Mouse (Mus musculus): ENCODE results near the gene Myl4. TPM values are rescaled to one million over a fixed set of nuclear protein-coding genes. Genes with fewer than 3 reads are reported as not detected.
A peak's percentile ranks its signal among the peaks of the same experiment; 100 is the strongest.

Gene Myl4
- polyA plus RNA-seq, 1 experiment from 2014 or later: 1.1 TPM

DNA sequence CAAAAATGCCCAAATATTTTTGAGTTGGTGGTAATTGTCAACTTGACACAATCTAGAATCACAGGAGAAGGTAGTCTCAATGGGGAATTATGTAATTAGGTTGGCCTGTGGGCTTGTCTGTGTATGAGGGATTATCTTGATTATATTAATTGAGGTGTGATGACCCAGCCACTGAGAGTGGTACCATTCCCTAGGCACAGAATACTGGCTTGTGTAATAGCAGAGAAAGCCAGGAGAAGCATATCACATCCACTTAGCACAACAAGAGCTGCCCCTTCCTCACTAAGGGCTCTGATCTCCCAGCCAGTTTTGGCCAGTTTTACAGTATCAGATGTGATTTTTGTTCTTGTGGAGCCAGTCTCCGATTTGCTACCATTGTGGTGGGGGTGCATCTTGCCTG, 39.1 kb downstream of the Myl4 start:
- Histone ChIP-seq H3K4me3 (no peak overlapping the region), H3K9me3 (peaks cover 13% of the 10 kb centered on the region), H3K36me3 (replicated peaks) (no peaks in the 10 kb centered on the region), H3K4me1 (peaks cover 12% of the 10 kb centered on the region), H3K27ac (replicated peaks) (no peak overlapping the region), H3K27me3 (replicated peaks; ENCODE audit: low read depth, poor library complexity, severe bottlenecking) (no peaks in the 10 kb centered on the region)
- WGBS: 69% methylated on average over 1 of the region's 1 CpGs
- DNase-seq (ENCODE audit: low spot score): no peak

DNA sequence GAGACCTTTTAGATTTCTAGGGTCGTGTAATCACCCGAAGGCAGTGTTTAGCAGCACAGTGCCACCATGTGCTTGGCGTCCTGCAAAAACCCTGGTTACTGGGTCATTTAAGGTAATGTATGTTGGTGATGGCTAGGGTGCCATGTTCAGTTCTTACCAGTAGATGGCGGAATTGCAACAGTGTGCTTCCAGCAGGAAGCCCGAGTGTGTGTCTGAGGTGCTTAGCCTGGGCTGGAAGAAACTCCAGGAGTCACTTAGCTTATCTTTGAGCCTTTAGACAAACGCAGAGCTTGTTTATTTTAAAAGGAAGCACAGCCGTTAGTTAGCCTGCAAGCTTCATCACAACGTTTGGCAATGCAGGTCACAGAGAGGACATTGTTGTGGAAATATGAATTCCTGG, 39.7 kb downstream of the Myl4 start:
- Histone ChIP-seq H3K27ac (replicated peaks) (no peak overlapping the region), H3K36me3 (replicated peaks) (no peaks in the 10 kb centered on the region), H3K27me3 (replicated peaks; ENCODE audit: low read depth, poor library complexity, severe bottlenecking) (no peaks in the 10 kb centered on the region), H3K4me1 (peaks cover 12% of the 10 kb centered on the region), H3K9me3 (peaks cover 13% of the 10 kb centered on the region), H3K4me3 (no peak overlapping the region)
- 4% methylated on average over 8 of the region's 8 CpGs for WGBS
- peak; percentile 81 for DNase-seq (ENCODE audit: low spot score)

DNA sequence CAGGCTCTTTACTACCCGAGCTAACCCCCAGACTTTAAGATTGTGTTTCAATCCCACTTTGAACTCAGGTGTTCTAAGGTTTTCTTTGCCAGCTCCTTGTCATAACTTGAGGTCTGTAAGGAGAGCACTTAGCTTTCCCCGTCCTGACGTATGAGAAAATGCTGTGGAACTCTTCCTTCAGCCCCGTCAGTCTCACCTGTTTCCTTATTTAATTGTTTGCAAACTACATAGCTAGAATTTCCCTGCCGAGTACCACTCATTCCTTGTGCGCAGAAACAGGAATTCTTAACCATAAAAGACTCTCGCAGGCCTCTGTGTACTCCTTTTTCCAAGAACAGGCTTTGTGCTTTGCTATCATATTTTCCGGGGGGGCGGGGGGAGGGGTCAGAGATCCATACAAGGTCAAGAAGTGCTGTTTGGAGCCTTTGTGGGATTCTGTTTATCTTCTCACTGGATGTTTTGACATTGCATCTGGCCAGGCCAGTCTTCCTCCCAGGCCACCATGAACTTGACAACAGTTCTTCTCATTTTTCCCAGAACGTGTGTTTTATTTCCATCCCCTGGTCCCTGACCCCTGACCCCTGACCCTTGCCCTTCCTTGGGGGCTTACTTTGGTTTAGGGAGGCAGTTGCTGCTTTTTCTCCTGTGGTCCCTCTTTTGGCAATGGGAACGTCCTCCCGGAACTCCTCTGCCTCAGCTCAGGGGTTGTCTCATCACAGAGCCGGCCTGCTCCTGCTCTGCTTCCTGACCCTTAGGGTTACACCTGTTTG, 41.8 kb downstream of the Myl4 start:
- DNase-seq (ENCODE audit: low spot score): peak; percentile 29
- H3K27ac ChIP-seq (replicated peaks): no peak overlapping the region
- peaks cover 24% of the 10 kb centered on the region for H3K4me1 ChIP-seq
- H3K9me3 ChIP-seq: peaks cover 13% of the 10 kb centered on the region
- no peaks in the 10 kb centered on the region for H3K36me3 ChIP-seq (replicated peaks)
- 57% methylated on average over 13 of the region's 13 CpGs for WGBS
- no peak overlapping the region for H3K4me3 ChIP-seq
- no peaks in the 10 kb centered on the region for H3K27me3 ChIP-seq (replicated peaks; ENCODE audit: low read depth, poor library complexity, severe bottlenecking)

DNA sequence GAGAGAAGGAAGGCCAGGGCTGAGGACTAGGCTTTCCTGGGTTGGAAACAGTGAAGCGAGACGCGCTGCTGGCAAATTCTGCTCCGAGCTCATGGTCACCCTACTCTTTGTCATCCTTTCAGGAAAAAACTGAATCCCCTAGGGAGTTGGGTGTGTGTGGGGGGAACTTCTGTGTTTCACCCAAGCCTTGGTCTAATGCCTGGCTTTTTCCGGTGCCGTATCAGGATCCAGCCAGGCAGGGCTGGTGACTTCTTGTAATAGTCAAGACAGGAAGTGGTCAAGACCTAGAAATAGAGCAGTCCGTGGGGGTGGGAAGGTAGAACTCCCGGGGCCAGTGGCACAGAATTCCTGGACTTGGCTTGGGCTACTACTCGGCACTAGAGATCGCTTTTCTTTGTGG, 45.9 kb downstream of the Myl4 start:
- H3K4me1 ChIP-seq: peaks cover 24% of the 10 kb centered on the region
- no peak for DNase-seq (ENCODE audit: low spot score)
- H3K27ac ChIP-seq (replicated peaks): peak overlapping the region; percentile 5; the same call in 1 of the 2 replicates
- H3K36me3 ChIP-seq (replicated peaks): no peaks in the 10 kb centered on the region
- no peak overlapping the region for H3K4me3 ChIP-seq
- 76% methylated on average over 10 of the region's 10 CpGs for WGBS
- H3K9me3 ChIP-seq: no peaks in the 10 kb centered on the region
- 0 out of 2 replicates have a peak, but pooled peaks cover 5% of the 10 kb centered on the region for H3K27me3 ChIP-seq (replicated peaks; ENCODE audit: low read depth, poor library complexity, severe bottlenecking)

DNA sequence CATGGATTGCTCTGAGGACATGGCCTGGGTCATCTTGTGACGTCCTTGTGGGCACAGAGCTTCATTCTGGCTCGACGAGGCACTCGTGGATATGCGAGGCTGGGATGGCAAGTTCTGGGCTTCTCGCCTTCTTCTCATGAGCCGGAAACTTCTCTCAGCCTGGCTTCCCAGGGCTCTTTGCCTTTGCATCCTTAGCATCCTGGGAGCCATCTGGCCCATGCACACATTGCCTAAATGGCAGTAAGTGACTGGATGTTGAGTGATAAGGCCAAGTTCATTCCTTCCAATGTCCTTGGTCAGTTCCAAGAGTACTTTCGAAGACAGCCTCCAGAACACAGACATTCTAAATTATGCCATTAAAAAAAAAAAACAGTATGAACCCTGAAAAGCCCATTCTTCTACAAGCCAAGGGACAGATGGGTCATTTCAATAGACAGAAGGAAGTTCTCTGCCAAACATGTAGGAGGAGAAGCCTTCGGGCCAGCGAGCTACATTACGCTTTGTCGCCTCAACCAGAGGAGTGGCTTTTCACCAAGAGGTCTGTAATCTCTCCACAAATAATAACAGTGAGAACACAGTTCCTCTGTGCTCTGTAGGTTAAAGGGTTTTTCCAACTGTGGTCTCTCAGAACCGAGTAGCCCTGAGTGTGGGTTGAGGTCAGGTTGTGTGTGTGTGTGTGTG, 48.9 kb downstream of the Myl4 start:
- no peaks in the 10 kb centered on the region for H3K36me3 ChIP-seq (replicated peaks)
- H3K27me3 ChIP-seq (replicated peaks; ENCODE audit: low read depth, poor library complexity, severe bottlenecking): peaks cover 9% of the 10 kb centered on the region; the same call in 1 of the 2 replicates
- H3K4me1 ChIP-seq: peaks cover 15% of the 10 kb centered on the region
- no peak for DNase-seq (ENCODE audit: low spot score)
- 90% methylated on average over 13 of the region's 13 CpGs for WGBS
- no peak overlapping the region for H3K27ac ChIP-seq (replicated peaks)
- no peak overlapping the region for H3K4me3 ChIP-seq
- H3K9me3 ChIP-seq: no peaks in the 10 kb centered on the region

DNA sequence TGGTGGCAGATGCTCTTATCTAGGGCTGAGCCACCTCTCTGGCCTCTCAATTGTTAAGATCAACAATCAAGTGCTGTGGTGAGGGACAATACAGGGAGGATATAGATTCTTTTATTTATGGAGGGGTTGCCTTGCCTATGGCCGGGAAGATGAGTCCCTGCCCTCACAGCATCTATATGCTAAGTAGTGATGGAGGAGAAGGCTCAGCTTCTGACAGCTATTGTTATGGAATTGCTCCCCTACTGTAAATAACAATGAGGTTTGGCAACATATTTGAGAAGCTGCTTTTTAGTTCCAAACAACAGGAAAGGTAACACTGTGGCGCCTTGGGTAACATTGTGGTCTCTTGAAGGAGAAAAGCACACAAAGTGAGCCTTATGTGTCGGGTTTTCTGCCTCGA, 50.2 kb downstream of the Myl4 start:
- DNase-seq (ENCODE audit: low spot score): no peak
- Histone ChIP-seq H3K27me3 (replicated peaks; ENCODE audit: low read depth, poor library complexity, severe bottlenecking) (peaks cover 21% of the 10 kb centered on the region), H3K4me3 (no peak overlapping the region), H3K9me3 (no peaks in the 10 kb centered on the region), H3K36me3 (replicated peaks) (no peaks in the 10 kb centered on the region), H3K27ac (replicated peaks) (no peak overlapping the region), H3K4me1 (peaks cover 13% of the 10 kb centered on the region)
- WGBS: 42% methylated on average over 4 of the region's 4 CpGs

DNA sequence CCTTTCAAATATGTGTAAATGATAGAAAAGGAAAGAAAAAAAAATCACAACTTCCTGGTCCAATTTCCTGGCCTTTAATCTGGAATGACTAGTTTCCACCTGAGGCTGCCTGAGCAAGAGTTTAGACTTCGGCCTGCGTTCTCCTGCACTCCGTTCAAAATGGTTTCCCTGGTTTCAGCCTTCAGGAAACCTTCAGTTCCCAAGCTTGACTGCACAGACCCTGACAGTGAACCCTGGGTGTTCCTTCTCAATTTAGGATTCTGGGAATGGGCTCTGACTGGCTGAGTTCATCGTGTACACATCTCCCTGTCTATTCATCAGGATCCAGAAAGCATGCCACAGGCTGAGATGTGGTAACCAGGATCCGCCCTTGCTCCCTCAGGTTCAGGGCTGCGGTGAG, 53.7 kb downstream of the Myl4 start:
- H3K4me3 ChIP-seq: no peak overlapping the region
- no peak for DNase-seq (ENCODE audit: low spot score)
- H3K9me3 ChIP-seq: no peaks in the 10 kb centered on the region
- 51% methylated on average over 6 of the region's 6 CpGs for WGBS
- H3K27me3 ChIP-seq (replicated peaks; ENCODE audit: low read depth, poor library complexity, severe bottlenecking): peaks cover 56% of the 10 kb centered on the region
- peaks cover 20% of the 10 kb centered on the region for H3K4me1 ChIP-seq
- H3K36me3 ChIP-seq (replicated peaks): no peaks in the 10 kb centered on the region
- H3K27ac ChIP-seq (replicated peaks): no peak overlapping the region

DNA sequence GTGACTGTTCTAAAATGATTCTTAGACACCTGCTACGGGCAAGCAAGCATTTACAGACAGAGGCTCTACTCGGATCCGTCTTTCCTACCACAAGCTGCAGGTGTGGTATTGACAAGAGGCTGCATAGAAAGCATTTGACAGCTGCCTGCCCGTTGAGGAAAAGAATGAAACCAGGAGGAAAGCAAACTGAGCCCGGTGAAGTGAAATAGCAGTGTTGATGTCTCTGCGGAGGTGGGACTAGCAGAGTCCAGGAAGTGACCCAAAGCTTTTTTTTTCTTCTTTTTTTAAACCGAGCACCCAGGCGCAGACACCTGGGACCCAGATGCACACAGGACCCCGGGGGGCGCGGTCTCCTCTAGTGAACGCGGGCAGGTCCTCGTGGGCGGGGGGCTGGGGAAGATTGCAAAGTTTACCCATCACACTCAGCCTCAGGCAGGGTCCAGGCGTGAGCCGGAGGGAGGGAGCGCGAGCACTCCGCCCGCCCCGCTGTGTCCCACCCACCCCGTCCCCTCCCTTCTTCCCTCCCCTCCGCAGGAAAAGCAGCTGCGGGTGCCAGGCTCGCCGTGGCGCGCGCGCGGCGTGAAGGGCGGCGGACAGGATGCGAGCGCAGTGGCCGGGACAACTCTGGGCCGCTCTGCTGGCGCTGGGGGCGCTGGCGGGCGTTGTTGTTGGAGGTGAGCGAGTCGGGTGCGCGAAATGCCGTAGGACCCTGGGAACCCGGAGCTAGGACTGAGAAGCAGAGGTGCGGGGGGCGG, 57.2 kb downstream of the Myl4 start, which contains the start of gene Itgb3:
TSS of gene Itgb3 (plus strand) at position 510 of the 755 bp plus-strand sequence.
- WGBS: under 1% methylated on average over 51 of the region's 51 CpGs

DNA sequence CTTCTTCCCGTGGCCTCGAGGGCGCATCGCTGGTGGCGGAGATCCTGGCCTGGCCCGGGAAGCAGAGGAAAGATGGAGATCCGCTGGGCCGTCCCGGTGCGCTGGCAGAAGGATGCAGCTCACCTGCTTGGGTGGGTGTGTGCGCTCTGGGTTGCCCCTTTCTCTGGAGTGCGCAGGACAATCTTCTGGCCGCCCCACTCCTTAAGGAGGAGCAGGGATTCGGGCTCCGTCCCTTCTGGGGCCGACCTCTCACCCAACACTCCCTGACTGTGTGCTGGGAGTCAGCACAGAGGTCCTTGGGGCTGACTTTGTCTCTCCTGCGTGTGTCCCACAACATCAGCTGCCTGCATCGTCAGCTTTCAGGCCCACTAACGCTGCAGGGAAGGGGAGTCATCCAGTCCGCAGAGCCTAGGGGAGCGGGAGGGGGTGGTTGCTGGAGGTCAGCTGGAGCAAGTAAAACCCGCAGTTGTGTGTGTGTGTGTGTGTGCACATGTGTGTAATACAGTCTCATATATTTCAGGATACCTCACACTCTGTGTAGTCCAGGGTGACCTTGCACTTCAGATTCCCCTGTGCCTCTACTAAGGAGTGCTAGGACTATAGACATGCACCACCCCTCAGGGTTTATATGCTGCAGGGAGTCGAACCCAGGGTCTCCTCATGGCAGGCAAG, 57.9 kb downstream of the Myl4 start:
- peaks cover 86% of the 10 kb centered on the region for H3K27me3 ChIP-seq (replicated peaks; ENCODE audit: low read depth, poor library complexity, severe bottlenecking)
- H3K4me1 ChIP-seq: peaks cover 20% of the 10 kb centered on the region
- 2% methylated on average over 23 of the region's 23 CpGs for WGBS
- peak overlapping the region; percentile 73 for H3K4me3 ChIP-seq
- no peaks in the 10 kb centered on the region for H3K36me3 ChIP-seq (replicated peaks)
- no peaks in the 10 kb centered on the region for H3K9me3 ChIP-seq
- peak overlapping the region; percentile 68; the same call in 1 of the 2 replicates for H3K27ac ChIP-seq (replicated peaks)
- DNase-seq (ENCODE audit: low spot score): peak; percentile 26

More for the DNA sequence above, 57.2 kb downstream of the Myl4 start, which contains the start of gene Itgb3:
- DNase-seq (ENCODE audit: low spot score): peak; percentile 87
- Histone ChIP-seq H3K4me3 (peak within 1 kb of the TSS; percentile 73), H3K27ac (replicated peaks) (peak within 1 kb of the TSS; percentile 68; the same call in 1 of the 2 replicates), H3K27me3 (replicated peaks; ENCODE audit: low read depth, poor library complexity, severe bottlenecking) (peaks cover 84% of the 10 kb centered on the region), H3K36me3 (replicated peaks) (no peaks in the 10 kb centered on the region), H3K4me1 (peaks cover 20% of the 10 kb centered on the region), H3K9me3 (no peaks in the 10 kb centered on the region)

DNA sequence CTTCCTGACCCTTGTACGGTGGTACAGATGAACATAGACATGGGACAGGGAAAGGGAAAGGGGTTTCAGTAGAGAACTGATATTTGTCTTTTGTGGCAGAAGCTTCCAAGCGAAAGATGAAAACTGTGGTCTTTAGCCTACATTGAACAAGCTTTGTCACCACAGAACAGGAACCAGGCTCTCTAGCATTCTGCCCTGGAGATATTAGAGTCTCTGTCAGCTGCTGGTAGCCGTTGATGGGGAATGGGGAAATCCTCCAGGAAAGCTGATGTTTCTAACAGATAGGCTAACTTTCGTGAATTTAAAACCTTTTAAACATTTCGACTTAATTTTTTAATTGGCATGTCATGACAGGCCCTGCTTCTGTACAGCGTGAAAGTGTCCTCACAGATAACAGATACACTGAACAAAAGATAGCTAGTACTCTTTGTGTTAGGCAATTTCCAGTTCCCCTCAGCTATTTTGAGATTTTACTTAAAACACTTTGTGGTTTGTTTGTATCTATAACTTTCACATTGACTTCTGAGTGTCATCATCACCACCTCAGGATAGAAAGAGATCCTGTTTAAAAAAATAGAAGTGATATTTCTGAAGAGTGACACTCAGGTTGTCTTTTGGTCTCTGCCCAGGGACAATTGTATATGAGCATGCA, 58.7 kb downstream of the Myl4 start:
- H3K9me3 ChIP-seq: no peaks in the 10 kb centered on the region
- 64% methylated on average over 6 of the region's 6 CpGs for WGBS
- peaks cover 86% of the 10 kb centered on the region for H3K27me3 ChIP-seq (replicated peaks; ENCODE audit: low read depth, poor library complexity, severe bottlenecking)
- H3K4me3 ChIP-seq: no peak overlapping the region
- H3K4me1 ChIP-seq: peaks cover 19% of the 10 kb centered on the region
- H3K27ac ChIP-seq (replicated peaks): no peak overlapping the region
- no peak for DNase-seq (ENCODE audit: low spot score)
- no peaks in the 10 kb centered on the region for H3K36me3 ChIP-seq (replicated peaks)

DNA sequence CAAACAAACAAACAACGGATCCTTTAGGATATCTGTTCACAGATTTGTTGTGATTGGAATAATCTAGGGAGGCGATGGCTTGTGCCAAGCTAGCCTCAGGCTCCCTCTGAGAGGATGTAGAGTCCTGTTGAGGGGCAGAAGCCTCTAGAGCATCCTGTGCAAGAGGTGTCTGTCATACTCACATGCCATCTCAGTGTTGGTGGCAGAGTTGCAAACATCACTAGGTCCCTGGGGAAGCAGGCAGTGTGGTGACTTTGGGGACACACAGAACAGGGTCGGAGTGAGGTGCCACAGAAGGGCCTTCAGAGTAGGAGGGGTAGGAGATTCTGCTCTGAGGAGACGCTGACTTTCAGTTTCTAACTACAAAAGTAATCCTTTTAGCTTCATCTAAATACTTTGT, 59.3 kb downstream of the Myl4 start:
- peaks cover 80% of the 10 kb centered on the region for H3K27me3 ChIP-seq (replicated peaks; ENCODE audit: low read depth, poor library complexity, severe bottlenecking)

More for the DNA sequence above, 59.3 kb downstream of the Myl4 start:
- Histone ChIP-seq H3K27ac (replicated peaks) (no peak overlapping the region), H3K4me3 (no peak overlapping the region), H3K36me3 (replicated peaks) (no peaks in the 10 kb centered on the region), H3K9me3 (no peaks in the 10 kb centered on the region), H3K4me1 (peaks cover 15% of the 10 kb centered on the region)
- DNase-seq (ENCODE audit: low spot score): no peak
- 50% methylated on average over 4 of the region's 4 CpGs for WGBS
